Mouse (Mus musculus): Measurements from ENCODE around the gene Rora. TPM values are rescaled to one million over a fixed set of nuclear protein-coding genes. Genes with fewer than 3 reads are reported as not detected.
"Not testable (repeated sequence)": the region's sequence is repeated elsewhere in the genome, so short reads cannot be mapped to it uniquely, and the experiment has no call there.

Gene Rora
- polyA plus RNA-seq, 1 experiment, result 10.7 TPM

GRCm38 (mm10) chr9:69084086-69084719 is 430.6 kb downstream of the Rora start:
- Histone ChIP-seq H3K27ac (replicated peaks; ENCODE audit: low read depth, low read length) (no peak overlapping the region), H3K4me1 (ENCODE audit: control insufficient read depth, insufficient read depth, insufficient read length, low read length) (peaks cover 5% of the 10 kb centered on the region; the same call in 1 of the 2 replicates), H3K4me3 (ENCODE audit: insufficient read depth, low read depth, low read length) (no peak overlapping the region)

- H3K4me1 ChIP-seq (ENCODE audit: control insufficient read depth, insufficient read depth, insufficient read length, low read length), result peaks cover 5% of the 10 kb centered on the region; the same call in 1 of the 2 replicates
- no peak overlapping the region for H3K27ac ChIP-seq (replicated peaks; ENCODE audit: low read depth, low read length)
- no peak overlapping the region for H3K4me3 ChIP-seq (ENCODE audit: insufficient read depth, low read depth, low read length)
Measured at GRCm38 (mm10) chr9:69084720-69085661, 431.4 kb downstream of the Rora start.

GRCm38 (mm10) chr9:69086844-69087243 is 433.3 kb downstream of the Rora start:
- peaks cover 9% of the 10 kb centered on the region for H3K4me1 ChIP-seq (ENCODE audit: control insufficient read depth, insufficient read depth, insufficient read length, low read length)
- H3K27ac ChIP-seq (replicated peaks; ENCODE audit: low read depth, low read length), result no peak overlapping the region
- H3K4me3 ChIP-seq (ENCODE audit: insufficient read depth, low read depth, low read length), result no peak overlapping the region

- Histone ChIP-seq H3K4me3 (ENCODE audit: insufficient read depth, low read depth, low read length) (no peak overlapping the region), H3K27ac (replicated peaks; ENCODE audit: low read depth, low read length) (no peak overlapping the region), H3K4me1 (ENCODE audit: control insufficient read depth, insufficient read depth, insufficient read length, low read length) (peaks cover 11% of the 10 kb centered on the region)
Measured at GRCm38 (mm10) chr9:69087325-69087724, 433.7 kb downstream of the Rora start.

GRCm38 (mm10) chr9:69090749-69091270 is 437.2 kb downstream of the Rora start:
- Histone ChIP-seq H3K4me3 (ENCODE audit: insufficient read depth, low read depth, low read length) (no peak overlapping the region), H3K27ac (replicated peaks; ENCODE audit: low read depth, low read length) (no peak overlapping the region), H3K4me1 (ENCODE audit: control insufficient read depth, insufficient read depth, insufficient read length, low read length) (peaks cover 6% of the 10 kb centered on the region)

- peak overlapping the region; percentile 78 for H3K27ac ChIP-seq (replicated peaks; ENCODE audit: low read depth, low read length)
- peaks cover 6% of the 10 kb centered on the region for H3K4me1 ChIP-seq (ENCODE audit: control insufficient read depth, insufficient read depth, insufficient read length, low read length)
- peak overlapping the region; percentile 28 for H3K4me3 ChIP-seq (ENCODE audit: insufficient read depth, low read depth, low read length)
Measured at GRCm38 (mm10) chr9:69092119-69093013, 438.8 kb downstream of the Rora start.

GRCm38 (mm10) chr9:69100153-69100756 is 446.7 kb downstream of the Rora start:
- H3K4me1 ChIP-seq (ENCODE audit: control insufficient read depth, insufficient read depth, insufficient read length, low read length); H3K4me3 ChIP-seq (ENCODE audit: insufficient read depth, low read depth, low read length); H3K27ac ChIP-seq (replicated peaks; ENCODE audit: low read depth, low read length): not testable (repeated sequence)

GRCm38 (mm10) chr9:69104321-69104720 is 450.7 kb downstream of the Rora start:
- Histone ChIP-seq H3K27ac (replicated peaks; ENCODE audit: low read depth, low read length) (no peak overlapping the region), H3K4me1 (ENCODE audit: control insufficient read depth, insufficient read depth, insufficient read length, low read length) (no peaks in the 10 kb centered on the region), H3K4me3 (ENCODE audit: insufficient read depth, low read depth, low read length) (no peak overlapping the region)

GRCm38 (mm10) chr9:69109618-69110300 is 456.2 kb downstream of the Rora start:
- Histone ChIP-seq H3K4me3 (ENCODE audit: insufficient read depth, low read depth, low read length) (no peak overlapping the region), H3K27ac (replicated peaks; ENCODE audit: low read depth, low read length) (no peak overlapping the region), H3K4me1 (ENCODE audit: control insufficient read depth, insufficient read depth, insufficient read length, low read length) (no peaks in the 10 kb centered on the region)

GRCm38 (mm10) chr9:69110301-69110674 is 456.7 kb downstream of the Rora start:
- no peak overlapping the region for H3K4me3 ChIP-seq (ENCODE audit: insufficient read depth, low read depth, low read length)
- no peak overlapping the region for H3K27ac ChIP-seq (replicated peaks; ENCODE audit: low read depth, low read length)
- no peaks in the 10 kb centered on the region for H3K4me1 ChIP-seq (ENCODE audit: control insufficient read depth, insufficient read depth, insufficient read length, low read length)

- H3K27ac ChIP-seq (replicated peaks; ENCODE audit: low read depth, low read length), result no peak overlapping the region
- H3K4me3 ChIP-seq (ENCODE audit: insufficient read depth, low read depth, low read length), result no peak overlapping the region
- no peaks in the 10 kb centered on the region for H3K4me1 ChIP-seq (ENCODE audit: control insufficient read depth, insufficient read depth, insufficient read length, low read length)
Measured at GRCm38 (mm10) chr9:69110706-69111105, 457.1 kb downstream of the Rora start.

- Histone ChIP-seq H3K4me3 (ENCODE audit: insufficient read depth, low read depth, low read length) (no peak overlapping the region), H3K27ac (replicated peaks; ENCODE audit: low read depth, low read length) (no peak overlapping the region), H3K4me1 (ENCODE audit: control insufficient read depth, insufficient read depth, insufficient read length, low read length) (no peaks in the 10 kb centered on the region)
Measured at GRCm38 (mm10) chr9:69111539-69111938, 458.0 kb downstream of the Rora start.

GRCm38 (mm10) chr9:69114429-69114984 is 460.9 kb downstream of the Rora start:
- Histone ChIP-seq H3K4me1 (ENCODE audit: control insufficient read depth, insufficient read depth, insufficient read length, low read length) (no peaks in the 10 kb centered on the region), H3K27ac (replicated peaks; ENCODE audit: low read depth, low read length) (no peak overlapping the region), H3K4me3 (ENCODE audit: insufficient read depth, low read depth, low read length) (no peak overlapping the region)

- no peak overlapping the region for H3K4me3 ChIP-seq (ENCODE audit: insufficient read depth, low read depth, low read length)
- no peak overlapping the region for H3K27ac ChIP-seq (replicated peaks; ENCODE audit: low read depth, low read length)
- no peaks in the 10 kb centered on the region for H3K4me1 ChIP-seq (ENCODE audit: control insufficient read depth, insufficient read depth, insufficient read length, low read length)
Measured at GRCm38 (mm10) chr9:69116740-69117139, 463.2 kb downstream of the Rora start.
